Mouse (Mus musculus) limb, embryonic 11.5 days (tissue): Measurements from ENCODE around the gene Ppp1r3c. TPM values are rescaled to one million over a fixed set of nuclear protein-coding genes. Genes with fewer than 3 reads are reported as not detected.

Experiments used
- ATAC-seq: fragments of 200-750 bp; cut with Nextera tagmentation; 2 replicates; pipeline ENCODE4 v1.8.0; 2017; ENCODE audit warnings: low read depth; ENCODE audit not compliant: insufficient number of reproducible peaks, low FRiP score, low TSS enrichment
- DNase-seq: peaks from one replicate; pipeline ENCODE4 v3.0.0-alpha.2; 2015; ENCODE audit warnings: low spot score
- H3K27ac ChIP-seq: fragments of 300-500 bp; sonication (generic); replicated peaks from 2 replicates; pipeline ENCODE4 v1.5.1; 2014; ENCODE audit warnings: low read depth, mild to moderate bottlenecking, low read length
- H3K27me3 ChIP-seq: fragments of 300-500 bp; sonication (generic); 2 replicates; pipeline ENCODE4 v1.6.1; 2014; ENCODE audit warnings: mild to moderate bottlenecking, low read length, mixed read lengths; ENCODE audit not compliant: control insufficient read depth, insufficient read depth
- H3K36me3 ChIP-seq: fragments of 300-500 bp; sonication (generic); 2 replicates; pipeline ENCODE4 v1.6.1; 2014; ENCODE audit warnings: mild to moderate bottlenecking, low read length, moderate library complexity, mixed read lengths; ENCODE audit not compliant: control insufficient read depth, insufficient read depth
- H3K4me1 ChIP-seq: fragments of 300-500 bp; sonication (generic); 2 replicates; pipeline ENCODE4 v1.6.1; 2014; ENCODE audit warnings: low read length, mixed read lengths; ENCODE audit not compliant: control insufficient read depth, insufficient read depth
- H3K4me2 ChIP-seq: fragments of 300-500 bp; sonication (generic); 2 replicates; pipeline ENCODE4 v1.6.1; 2014; ENCODE audit warnings: low read depth, mild to moderate bottlenecking, moderate library complexity; ENCODE audit not compliant: severe bottlenecking
- H3K4me3 ChIP-seq: fragments of 300-500 bp; sonication (generic); 2 replicates; pipeline ENCODE4 v1.5.1; 2014; ENCODE audit warnings: low read depth, low read length
- H3K9ac ChIP-seq: fragments of 300-500 bp; sonication (generic); 2 replicates; pipeline ENCODE4 v1.6.1; 2014; ENCODE audit warnings: mild to moderate bottlenecking, low read length
- H3K9me3 ChIP-seq: fragments of 300-500 bp; sonication (generic); 2 replicates; pipeline ENCODE4 v1.6.1; 2016; ENCODE audit warnings: low read length; ENCODE audit not compliant: control insufficient read depth
- WGBS: fragments of 180-500 bp; shearing (Covaris S2); extraction: QIAGEN DNeasy Blood & Tissue Kit; methylation state at CpG from one replicate; pipeline ENCODE4 v1.1.7; 2014; 5-methylcytosine and 5-hydroxymethylcytosine counted together
- polyA plus RNA-seq: library from polyadenylated mRNA; unstranded; fragments of >200 nt; fragmentation: Nextera tagmentation; extraction: Ambion mirVana; gene quantifications from 2 replicates; pipeline ENCODE4 v1.2.1, GENCODE M21; 2014

Ppp1r3c gene
- polyA plus RNA-seq, 1 experiment from 2014 or later, result 2.7 TPM

DNA sequence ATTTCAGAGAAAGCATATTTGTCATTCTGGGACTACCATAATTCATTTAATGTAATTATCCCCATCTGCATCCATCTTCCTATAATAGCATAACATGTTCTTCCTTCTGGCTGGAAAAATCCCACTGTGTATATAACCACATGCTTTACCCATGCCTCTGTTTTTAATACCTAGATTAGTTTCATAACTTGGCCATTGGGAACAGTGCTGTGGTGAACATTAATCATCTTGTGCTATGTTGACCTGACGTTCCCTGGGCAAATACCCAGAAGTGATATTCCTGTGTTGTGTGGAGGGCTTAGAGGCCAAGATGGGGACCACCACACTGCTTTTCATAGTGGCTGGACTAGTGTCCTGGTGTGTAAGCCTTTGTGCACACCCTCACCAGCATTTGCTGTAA, 22.0 kb downstream of the Ppp1r3c start:
- no peak overlapping the region for H3K4me2 ChIP-seq
- ATAC-seq (no peak), DNase-seq (no peak)
- no peaks in the 10 kb centered on the region for H3K27me3 ChIP-seq
- H3K27ac ChIP-seq, result no peak overlapping the region
- no peak overlapping the region for H3K9ac ChIP-seq
- no peaks in the 10 kb centered on the region for H3K4me1 ChIP-seq
- no peak overlapping the region for H3K4me3 ChIP-seq
- WGBS, result 84% methylated on average over 1 of the region's 1 CpGs
- H3K36me3 ChIP-seq, result no peaks in the 10 kb centered on the region
- no peaks in the 10 kb centered on the region for H3K9me3 ChIP-seq

DNA sequence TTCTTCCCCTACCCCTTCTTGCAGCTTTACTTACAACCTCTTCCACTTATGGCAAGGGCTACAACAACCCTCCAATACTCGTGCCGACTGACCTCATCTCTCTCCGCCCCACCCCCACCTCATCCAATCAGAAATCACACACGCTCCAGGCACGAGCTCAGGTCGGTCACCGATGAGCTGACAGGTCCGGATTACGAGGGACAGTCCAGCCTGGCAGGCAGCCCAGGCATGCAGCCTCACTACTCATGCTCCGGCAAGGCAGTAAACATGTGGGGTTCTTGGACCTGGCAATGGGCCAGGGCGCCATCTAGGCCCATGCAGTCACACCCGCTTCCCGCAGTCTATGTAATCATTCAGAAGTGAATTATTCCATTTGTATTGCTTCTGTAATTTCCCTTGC, 23.4 kb downstream of the Ppp1r3c start:
- ATAC-seq, result no peak
- 77% methylated on average over 13 of the region's 13 CpGs for WGBS
- Histone ChIP-seq H3K27me3 (no peaks in the 10 kb centered on the region), H3K4me2 (no peak overlapping the region), H3K4me3 (no peak overlapping the region), H3K27ac (no peak overlapping the region), H3K4me1 (no peaks in the 10 kb centered on the region), H3K9ac (no peak overlapping the region), H3K36me3 (no peaks in the 10 kb centered on the region), H3K9me3 (no peaks in the 10 kb centered on the region)
- no peak for DNase-seq

DNA sequence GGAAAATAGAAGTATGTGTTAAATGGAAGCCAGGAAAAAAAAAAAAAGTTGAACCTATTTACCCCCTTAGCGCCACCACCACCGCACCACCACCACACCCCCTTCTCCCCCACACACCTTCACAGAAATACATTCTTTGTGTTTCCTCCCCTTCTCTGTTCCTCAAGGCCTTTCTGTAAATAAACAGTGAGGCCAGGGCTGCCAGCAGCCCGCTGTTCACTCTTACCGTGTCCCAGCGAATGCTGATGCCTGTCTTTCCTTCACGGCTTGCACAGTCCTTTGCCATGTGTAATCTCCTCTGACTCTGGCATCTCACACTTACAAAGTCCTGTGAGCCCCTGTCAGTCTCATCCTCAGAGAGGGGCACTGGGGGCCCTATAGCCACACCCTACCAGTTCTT, 30.3 kb downstream of the Ppp1r3c start:
- no peak overlapping the region for H3K9ac ChIP-seq
- H3K27ac ChIP-seq, result no peak overlapping the region
- ATAC-seq, result no peak
- H3K4me3 ChIP-seq, result no peak overlapping the region
- no peaks in the 10 kb centered on the region for H3K9me3 ChIP-seq
- no peaks in the 10 kb centered on the region for H3K4me1 ChIP-seq
- WGBS, result 69% methylated on average over 6 of the region's 6 CpGs
- H3K27me3 ChIP-seq, result no peaks in the 10 kb centered on the region
- DNase-seq, result no peak
- H3K4me2 ChIP-seq, result no peak overlapping the region
- H3K36me3 ChIP-seq, result no peaks in the 10 kb centered on the region

- Histone ChIP-seq H3K4me2 (no peak overlapping the region), H3K27ac (no peak overlapping the region), H3K9me3 (no peaks in the 10 kb centered on the region), H3K27me3 (no peaks in the 10 kb centered on the region), H3K36me3 (no peaks in the 10 kb centered on the region), H3K9ac (no peak overlapping the region), H3K4me3 (no peak overlapping the region), H3K4me1 (no peaks in the 10 kb centered on the region)
- ATAC-seq (no peak), DNase-seq (no peak)
- WGBS, result 86% methylated on average over 17 of the region's 17 CpGs
These were observed 30.9 kb downstream of the Ppp1r3c start for GRCm38 (mm10) chr19:36705286-36706146.

- Histone ChIP-seq H3K4me3 (no peak overlapping the region), H3K36me3 (no peaks in the 10 kb centered on the region), H3K27ac (no peak overlapping the region), H3K9me3 (no peaks in the 10 kb centered on the region), H3K4me2 (no peak overlapping the region), H3K4me1 (no peaks in the 10 kb centered on the region), H3K27me3 (no peaks in the 10 kb centered on the region), H3K9ac (no peak overlapping the region)
- ATAC-seq, result no peak
- DNase-seq, result no peak
- WGBS, result 90% methylated on average over 7 of the region's 7 CpGs
These were observed 31.7 kb downstream of the Ppp1r3c start for GRCm38 (mm10) chr19:36704763-36705162.

- no peak for DNase-seq
- ATAC-seq, result no peak
- H3K9me3 ChIP-seq, result no peaks in the 10 kb centered on the region
These were observed 34.4 kb downstream of the Ppp1r3c start for GRCm38 (mm10) chr19:36701809-36702622.

DNA sequence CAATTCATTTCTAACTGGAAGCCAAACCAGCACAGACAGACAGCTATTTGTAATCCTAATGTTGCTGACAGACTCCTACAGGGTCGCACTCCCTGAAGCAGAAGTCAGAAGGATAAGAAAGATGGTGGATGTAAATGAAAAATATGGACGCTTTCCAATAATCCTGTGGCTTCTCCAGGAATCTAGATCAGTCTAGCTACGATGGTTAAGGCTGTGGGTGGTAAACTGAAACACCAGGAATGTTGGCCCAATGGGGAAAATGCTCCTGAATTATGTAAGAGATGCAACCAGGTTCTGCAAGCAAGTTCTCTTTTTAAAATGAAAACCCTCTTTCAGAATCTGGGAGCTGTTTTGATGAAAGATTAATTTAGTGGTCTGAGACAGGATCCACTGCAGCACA, 35.1 kb downstream of the Ppp1r3c start:
- H3K4me2 ChIP-seq, result no peak overlapping the region
- DNase-seq (no peak), ATAC-seq (no peak)
- 77% methylated on average over 3 of the region's 3 CpGs for WGBS
- no peak overlapping the region for H3K4me3 ChIP-seq
- no peak overlapping the region for H3K27ac ChIP-seq
- H3K4me1 ChIP-seq, result no peaks in the 10 kb centered on the region
- H3K27me3 ChIP-seq, result no peaks in the 10 kb centered on the region
- H3K36me3 ChIP-seq, result no peaks in the 10 kb centered on the region
- H3K9me3 ChIP-seq, result no peaks in the 10 kb centered on the region
- no peak overlapping the region for H3K9ac ChIP-seq

More at GRCm38 (mm10) chr19:36701809-36702622, 34.4 kb downstream of the Ppp1r3c start:
- WGBS, result 52% methylated on average over 9 of the region's 9 CpGs
- Histone ChIP-seq H3K27me3 (no peaks in the 10 kb centered on the region), H3K9ac (no peak overlapping the region), H3K4me2 (no peak overlapping the region), H3K4me1 (no peaks in the 10 kb centered on the region), H3K36me3 (no peaks in the 10 kb centered on the region), H3K4me3 (no peak overlapping the region), H3K27ac (no peak overlapping the region)

- Histone ChIP-seq H3K27ac (no peak overlapping the region), H3K4me1 (no peaks in the 10 kb centered on the region), H3K36me3 (no peaks in the 10 kb centered on the region), H3K4me2 (no peak overlapping the region), H3K9me3 (no peaks in the 10 kb centered on the region), H3K9ac (no peak overlapping the region), H3K4me3 (no peak overlapping the region), H3K27me3 (no peaks in the 10 kb centered on the region)
- no peak for DNase-seq
- WGBS, result 78% methylated on average over 4 of the region's 4 CpGs
- ATAC-seq, result no peak
These were observed 35.5 kb downstream of the Ppp1r3c start for GRCm38 (mm10) chr19:36700937-36701336.
